Mouse (Mus musculus): ENCODE data around the gene Steap3.

Gene Steap3

DNA sequence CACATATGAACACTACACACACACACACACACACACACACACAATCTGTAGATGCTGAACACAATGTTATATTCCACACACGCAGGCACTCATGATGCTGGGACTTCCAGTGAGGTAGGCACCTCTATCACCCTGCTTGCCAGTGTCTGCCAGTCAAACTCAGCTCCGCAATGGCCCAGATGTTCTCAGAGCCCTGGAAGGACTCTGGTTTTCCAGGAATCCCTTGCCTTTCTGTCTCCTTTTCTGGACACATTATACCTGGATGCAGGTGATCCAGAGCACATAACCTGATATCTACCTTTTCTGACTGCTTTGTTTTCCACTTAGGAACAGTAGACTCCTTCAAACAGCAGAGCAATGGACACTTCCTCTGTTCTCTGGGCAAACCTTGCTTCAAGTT is 75.8 kb downstream of the Steap3 start:
- DNase-seq = no peak

- no peak for DNase-seq
Observed at GRCm38 (mm10) chr1:120195947-120196346, 76.6 kb downstream of the Steap3 start.

GRCm38 (mm10) chr1:120193586-120193985 is 78.9 kb downstream of the Steap3 start:
- no peak for DNase-seq

GRCm38 (mm10) chr1:120192321-120192720 is 80.2 kb downstream of the Steap3 start:
- DNase-seq = no peak

GRCm38 (mm10) chr1:120190946-120191345 is 81.6 kb downstream of the Steap3 start:
- DNase-seq = no peak

GRCm38 (mm10) chr1:120190300-120190699 is 82.2 kb downstream of the Steap3 start:
- no peak for DNase-seq

DNA sequence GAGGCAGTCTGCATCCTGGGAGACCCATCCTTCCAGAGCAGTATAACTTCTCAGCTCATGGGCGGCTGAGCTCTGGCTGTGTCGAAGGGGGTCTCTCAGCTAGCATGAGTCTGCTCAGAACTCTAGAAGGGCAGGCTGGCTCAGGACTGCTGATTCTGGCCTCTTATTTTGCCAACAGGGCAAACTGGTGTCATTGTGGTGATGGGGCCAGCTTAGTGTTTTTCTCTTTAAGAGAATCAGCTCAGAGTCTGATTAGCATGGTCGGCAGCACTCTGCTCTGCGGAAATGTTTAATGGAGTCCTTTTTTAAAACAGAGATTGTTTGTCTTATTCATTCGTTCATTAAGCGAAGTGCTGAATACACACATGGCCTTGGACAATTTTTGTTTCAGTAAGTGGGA is 83.3 kb downstream of the Steap3 start:
- no peak for DNase-seq

DNA sequence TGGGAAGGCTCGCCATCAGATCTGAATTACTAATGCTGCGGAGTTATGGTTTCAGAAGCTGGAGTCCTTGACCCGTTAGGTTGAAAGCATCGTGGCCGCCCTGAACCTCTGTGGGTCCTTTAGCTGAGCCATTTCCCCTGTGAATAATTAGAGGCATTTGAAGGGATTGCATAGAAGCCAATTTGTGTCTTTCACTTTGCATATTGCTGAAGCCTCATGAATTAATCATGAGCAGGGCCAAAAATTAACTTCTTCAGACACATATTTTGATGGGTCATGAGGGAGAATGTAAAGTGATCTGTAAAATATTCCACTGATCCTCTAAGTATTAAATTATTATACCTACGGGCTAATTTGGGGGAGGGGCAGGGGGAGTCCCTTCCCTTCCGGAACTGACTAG is 85.4 kb downstream of the Steap3 start:
- no peak for DNase-seq

DNA sequence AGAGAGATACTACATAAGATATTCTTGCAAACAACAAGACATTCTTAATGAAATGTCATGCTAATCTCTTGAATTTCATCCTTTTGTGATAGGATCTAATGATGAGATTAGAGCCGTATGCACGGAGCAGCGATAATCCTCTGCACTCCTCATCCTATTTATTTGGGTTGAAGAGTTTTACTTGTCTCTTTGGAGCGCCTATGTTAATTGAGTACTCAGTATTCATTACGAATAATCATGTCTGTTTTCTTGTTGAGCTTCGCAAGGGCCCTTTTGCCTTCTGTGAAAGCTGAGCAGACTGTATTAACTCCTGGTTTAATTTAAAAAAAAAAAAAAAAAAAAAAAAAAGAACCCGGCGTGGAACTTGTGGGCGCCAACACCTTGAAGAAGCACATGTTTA is 85.8 kb downstream of the Steap3 start:
- DNase-seq = no peak

DNA sequence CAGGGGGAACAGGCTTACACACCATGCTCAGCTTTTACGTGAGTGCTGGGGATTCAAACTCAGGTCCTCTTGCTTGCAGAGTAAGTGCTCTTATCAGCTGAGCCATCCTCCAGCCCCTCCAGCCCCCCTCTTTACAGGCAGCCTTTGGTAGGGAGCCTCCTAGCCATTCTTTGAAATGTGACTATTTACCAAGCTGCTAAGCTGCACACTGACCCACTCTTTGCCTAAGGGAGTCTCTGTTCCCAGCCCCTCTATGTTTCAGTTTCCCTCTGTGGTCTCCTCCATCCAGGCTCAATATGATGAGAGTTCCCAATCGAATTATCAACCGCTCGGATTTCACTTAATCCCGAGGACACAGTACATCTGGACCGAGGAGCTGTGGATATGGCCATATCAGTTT is 86.3 kb downstream of the Steap3 start:
- DNase-seq = no peak

- DNase-seq = no peak
Observed at GRCm38 (mm10) chr1:120177141-120177540, 95.4 kb downstream of the Steap3 start.

- no peak for DNase-seq
Observed at GRCm38 (mm10) chr1:120176313-120176712, 96.2 kb downstream of the Steap3 start.

GRCm38 (mm10) chr1:120174991-120175390 is 97.5 kb downstream of the Steap3 start:
- DNase-seq = no peak

GRCm38 (mm10) chr1:120171819-120172521 is 100.5 kb downstream of the Steap3 start:
- peak; percentile 34 for DNase-seq

DNA sequence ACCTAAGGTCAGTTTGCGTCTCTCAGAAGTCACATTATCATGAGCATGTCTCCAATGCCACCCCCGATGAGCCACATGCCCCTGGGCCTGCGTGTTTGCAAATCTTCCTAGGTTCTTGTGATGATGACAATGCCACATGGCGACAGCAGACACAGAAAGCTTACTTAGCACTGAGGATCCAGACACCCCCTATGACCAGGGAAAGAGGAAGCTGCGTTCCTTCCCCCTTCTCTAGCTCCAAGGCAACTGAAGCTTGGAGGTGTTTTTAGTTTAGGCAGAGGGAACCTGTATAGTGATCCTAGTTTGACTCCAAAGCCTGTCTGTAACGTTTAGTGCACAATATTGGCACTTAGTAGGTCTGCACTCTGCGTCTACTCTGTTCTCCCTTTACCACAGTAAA is 102.2 kb downstream of the Steap3 start:
- no peak for DNase-seq

DNA sequence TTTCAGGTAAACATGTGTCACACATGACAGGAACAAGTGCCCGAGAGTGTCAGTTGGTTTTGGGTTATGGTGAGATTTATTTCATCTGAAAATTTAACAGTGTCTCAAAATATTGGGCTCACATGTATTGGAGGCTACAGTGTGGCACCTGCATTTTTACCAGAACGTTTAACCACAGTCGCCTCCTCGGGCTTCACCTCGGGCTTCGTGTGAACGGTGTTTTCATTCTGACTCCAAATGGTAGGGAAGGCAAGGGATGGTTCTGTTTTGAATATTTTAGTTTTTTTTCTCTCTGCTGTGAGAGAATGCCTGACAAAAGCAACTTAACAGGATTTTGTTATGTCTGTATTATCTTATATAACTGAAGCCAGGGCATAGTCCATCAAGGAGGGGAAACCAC is 103.8 kb downstream of the Steap3 start:
- DNase-seq = no peak

- no peak for DNase-seq
Observed at GRCm38 (mm10) chr1:120168016-120168415, 104.5 kb downstream of the Steap3 start.

DNA sequence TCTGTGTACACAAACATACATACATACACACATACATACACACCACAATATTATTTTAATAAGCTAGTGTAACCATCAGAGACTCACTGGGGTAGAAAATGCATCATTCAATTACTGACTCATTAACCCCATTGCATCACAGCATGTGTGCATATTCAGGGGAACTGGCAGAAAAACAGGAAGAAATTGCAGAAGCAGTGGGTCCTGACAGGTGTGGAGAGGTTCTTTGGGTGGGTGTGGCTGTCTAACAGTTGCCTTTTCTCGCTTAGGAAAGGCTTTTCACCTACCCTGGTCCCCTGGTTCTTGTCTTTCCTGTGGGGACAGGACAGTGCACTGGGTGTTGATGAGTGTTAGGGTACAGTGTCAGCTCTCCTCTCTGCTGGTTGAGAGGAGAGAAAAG is 109.9 kb downstream of the Steap3 start:
- no peak for DNase-seq

DNA sequence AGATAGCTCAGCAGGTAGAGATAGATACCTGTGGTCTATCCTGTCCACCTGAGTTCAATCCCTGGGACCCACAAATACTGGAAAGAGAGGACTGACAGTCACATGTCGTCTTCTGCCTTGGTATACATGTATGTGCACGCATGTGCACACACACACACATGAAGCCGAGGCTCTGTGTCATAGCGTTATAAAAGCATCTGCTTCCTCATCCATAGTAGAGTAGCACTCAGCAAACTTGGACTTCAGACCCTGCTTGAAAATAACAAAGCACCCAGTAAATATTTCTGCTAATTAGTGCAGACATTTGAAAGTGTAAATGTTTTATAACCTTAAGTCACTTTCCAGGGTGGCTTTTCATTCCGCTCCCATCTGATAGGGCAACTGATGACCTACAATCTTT is 111.0 kb downstream of the Steap3 start:
- no peak for DNase-seq

- DNase-seq = no peak
Observed at GRCm38 (mm10) chr1:120158474-120159127, 113.9 kb downstream of the Steap3 start.

- no peak for DNase-seq
Observed at GRCm38 (mm10) chr1:120155325-120155724, 117.2 kb downstream of the Steap3 start.

DNA sequence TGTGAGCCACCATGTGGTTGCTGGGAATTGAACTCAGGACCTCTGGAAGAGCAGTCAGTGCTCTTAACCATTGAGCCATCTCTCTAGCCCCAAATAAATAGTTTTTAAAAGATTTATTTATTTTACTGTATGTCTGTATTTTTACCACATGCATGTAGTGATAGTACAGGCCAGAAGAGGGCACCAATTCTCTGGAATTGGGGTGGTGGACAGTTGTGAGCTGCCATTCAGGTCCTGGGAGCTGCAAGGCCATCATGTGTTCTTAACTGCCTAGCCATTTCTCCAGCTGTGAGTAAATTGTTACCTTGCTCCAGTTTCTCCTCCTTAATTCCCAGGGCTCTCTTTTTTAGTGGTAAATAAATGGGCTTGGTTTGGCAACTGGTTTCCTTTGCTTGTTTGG is 118.3 kb downstream of the Steap3 start:
- no peak for DNase-seq

GRCm38 (mm10) chr1:120146994-120147393 is 125.5 kb downstream of the Steap3 start:
- DNase-seq = no peak

DNA sequence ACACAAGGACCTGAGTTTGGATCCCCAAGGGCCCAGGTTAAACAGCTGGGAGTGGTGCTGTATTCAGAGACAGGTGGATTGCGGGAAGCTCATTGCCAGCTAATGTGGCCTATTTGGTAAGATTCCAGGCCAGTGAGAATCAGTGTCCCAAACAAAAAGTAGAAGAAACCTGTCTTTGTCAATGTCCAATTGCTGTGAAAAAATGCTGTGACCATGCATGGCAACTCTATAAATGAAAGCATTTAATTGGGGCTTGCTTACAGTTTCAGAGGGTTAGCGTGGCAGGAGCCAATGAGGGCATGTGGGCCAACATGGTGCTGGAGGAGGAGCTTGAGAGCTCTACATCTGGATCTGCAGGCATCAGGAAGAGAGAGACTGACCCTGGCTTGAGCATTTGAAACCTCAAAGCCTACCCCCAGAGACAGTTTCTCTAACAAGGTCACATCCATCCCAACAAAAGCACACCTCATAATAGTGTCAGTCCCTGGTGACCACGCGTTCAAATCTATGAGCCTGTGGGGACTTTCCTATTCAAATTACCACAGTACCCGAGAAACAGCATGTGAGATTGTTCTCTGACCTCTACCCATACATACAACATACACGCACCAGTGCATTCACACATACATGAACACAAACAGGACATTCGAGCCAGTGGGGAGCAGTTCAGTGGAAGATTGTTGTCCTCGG is 126.8 kb downstream of the Steap3 start:
- no peak for DNase-seq
